Mouse (Mus musculus): Measurements from ENCODE around the gene Hist1h2ae.

DNA sequence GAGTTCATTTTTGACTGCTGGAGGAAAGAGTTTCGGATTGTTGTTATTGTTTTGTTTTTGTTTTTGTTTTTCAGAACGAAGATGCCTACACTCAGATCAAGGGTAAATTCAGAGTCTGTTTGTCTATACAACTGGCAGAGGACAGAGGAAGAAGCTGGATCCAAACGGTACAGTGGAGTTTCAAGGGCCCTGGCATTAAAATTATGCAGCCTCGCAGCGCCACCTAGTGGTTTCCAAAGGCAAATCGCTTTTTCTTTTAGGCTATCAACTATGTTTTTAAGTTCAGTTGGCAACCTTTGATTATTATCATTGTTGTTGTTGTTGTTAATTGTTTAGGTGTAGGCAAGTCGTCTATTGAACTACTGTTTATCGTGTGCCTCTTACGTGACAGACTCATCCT lies 26.9 kb upstream of the Hist1h2ae start:
- TF ChIP-seq POLR2A (IDR thresholded peaks at IDR 0.05; ENCODE audit: control insufficient read depth, extremely low read depth, insufficient read depth, low read length, poor library complexity) (no peak), CTCF (IDR thresholded peaks at IDR 0.05; ENCODE audit: borderline replicate concordance, control insufficient read depth, extremely low read depth, insufficient read depth, low read length, poor library complexity) (no peak)

Measured in thymus, adult 2 months (tissue).